Mouse (Mus musculus) liver, embryonic 14.5 days (tissue): ENCODE measurements around the gene Pank1.

ENCODE experiments used
- CTCF ChIP-seq: IDR thresholded peaks from 2 replicates; pipeline ENCODE4 v1.5.1; 2016; ENCODE audit warnings: antibody characterized with exemption, low read depth, control low read depth
- EP300 ChIP-seq: IDR thresholded peaks from 2 replicates; pipeline ENCODE4 v1.6.1; 2016; ENCODE audit warnings: antibody characterized with exemption, low read depth

GRCm38 (mm10) chr19:34901266-34901665, 22.0 kb upstream of the Pank1 start:
- no peak for TF ChIP-seq EP300
- TF ChIP-seq CTCF = no peak
